Mouse (Mus musculus): ENCODE data around the gene Rec8. TPM values are rescaled to one million over a fixed set of nuclear protein-coding genes. Genes with fewer than 3 reads are reported as not detected.

Gene Rec8
- total RNA-seq, 4 experiments from 2014 or later, result 1.1 to 2.8 (median 1.4) TPM

DNA sequence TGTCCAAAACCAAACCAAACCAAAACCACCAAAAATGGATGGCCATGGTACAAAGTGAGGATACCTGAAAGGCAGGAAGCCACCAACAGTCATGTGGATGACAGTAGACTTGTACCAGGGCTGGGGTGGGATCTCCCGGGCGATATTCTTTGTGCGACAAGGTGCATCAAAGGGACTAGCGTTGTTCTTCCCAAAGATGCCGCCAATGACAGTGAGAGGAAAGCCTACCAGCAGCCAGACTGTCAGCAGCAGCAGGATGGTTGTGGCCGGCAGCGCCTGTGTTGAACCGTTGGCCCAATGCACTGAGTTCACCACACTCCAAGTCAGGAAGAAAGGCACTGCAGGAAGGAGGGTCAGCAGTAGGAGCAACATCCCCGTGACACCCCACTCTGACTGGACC lies 20.0 kb downstream of the Rec8 start, which contains the start of gene Gm49378:
Gm49378 (minus strand) TSS at position 101 of the 400 bp plus-strand sequence.
- DNase-seq (ENCODE audit: low spot score in 2 of 2), result no peak

DNA sequence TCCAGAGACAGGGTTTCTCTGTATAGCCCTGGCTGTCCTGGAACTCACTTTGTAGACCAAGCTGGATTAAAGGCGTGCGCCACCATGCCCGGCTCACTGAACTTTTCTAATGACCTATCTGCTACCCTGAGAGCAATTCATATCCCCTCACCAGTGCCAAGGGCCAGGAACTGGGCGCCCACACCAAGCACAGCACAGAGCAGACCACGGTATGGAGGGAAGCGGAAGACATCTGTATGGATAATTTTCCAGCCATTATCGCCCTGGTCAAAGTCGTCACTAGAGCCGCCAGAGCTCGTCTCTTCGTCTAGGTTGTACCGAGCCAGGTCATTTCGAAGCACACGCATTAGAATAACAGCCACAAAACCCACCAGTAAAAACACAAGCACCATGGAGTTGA lies 23.0 kb downstream of the Rec8 start:
- DNase-seq (ENCODE audit: low spot score in 2 of 2), result no peak

DNA sequence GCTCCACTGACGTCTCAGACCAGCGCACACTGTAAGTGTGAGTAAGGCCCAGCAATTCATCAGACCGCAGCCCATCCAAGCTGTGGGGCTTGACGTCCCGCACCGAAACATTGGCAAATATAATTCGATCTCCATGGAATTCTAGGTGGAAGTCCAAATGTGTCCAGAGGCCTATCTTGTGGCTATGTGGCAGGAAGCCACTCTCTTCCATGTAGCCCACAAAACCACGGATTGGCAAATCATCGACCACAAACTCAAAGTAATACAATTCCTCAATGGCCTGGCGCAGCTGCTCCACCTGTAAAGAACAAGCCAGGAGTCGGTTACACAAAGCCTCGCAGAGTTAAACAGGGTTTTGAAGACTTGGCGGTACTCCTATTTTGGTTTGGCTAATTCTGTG lies 23.5 kb downstream of the Rec8 start:
- DNase-seq (ENCODE audit: low spot score in 2 of 2), result no peak

DNA sequence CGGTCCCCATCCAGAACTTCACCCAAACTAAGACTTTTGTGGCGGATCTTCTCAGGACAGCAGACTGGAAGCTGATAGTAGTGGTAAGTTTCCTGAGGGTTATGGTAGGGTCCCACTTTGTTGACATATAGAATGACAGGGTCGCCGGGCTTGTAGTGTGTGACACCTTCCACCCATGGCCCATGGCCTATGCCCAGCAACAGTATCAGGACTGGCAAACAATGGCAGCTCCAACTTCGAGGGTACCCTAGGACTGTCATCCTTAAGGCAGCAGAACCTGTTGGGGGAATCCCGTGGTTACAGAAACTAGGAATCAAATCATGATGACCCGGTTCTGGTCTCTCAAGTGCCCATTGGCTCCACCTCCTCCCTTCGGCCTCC lies 24.8 kb downstream of the Rec8 start:
- DNase-seq (ENCODE audit: low spot score in 2 of 2), result no peak

- peak; percentile 81 to 87 for DNase-seq (ENCODE audit: low spot score in 2 of 2)
These were observed 25.4 kb downstream of the Rec8 start, which contains the start of gene Tm9sf1 for GRCm38 (mm10) chr14:55643060-55643907. Tm9sf1 (minus strand) TSS chr14:55643806.

DNA sequence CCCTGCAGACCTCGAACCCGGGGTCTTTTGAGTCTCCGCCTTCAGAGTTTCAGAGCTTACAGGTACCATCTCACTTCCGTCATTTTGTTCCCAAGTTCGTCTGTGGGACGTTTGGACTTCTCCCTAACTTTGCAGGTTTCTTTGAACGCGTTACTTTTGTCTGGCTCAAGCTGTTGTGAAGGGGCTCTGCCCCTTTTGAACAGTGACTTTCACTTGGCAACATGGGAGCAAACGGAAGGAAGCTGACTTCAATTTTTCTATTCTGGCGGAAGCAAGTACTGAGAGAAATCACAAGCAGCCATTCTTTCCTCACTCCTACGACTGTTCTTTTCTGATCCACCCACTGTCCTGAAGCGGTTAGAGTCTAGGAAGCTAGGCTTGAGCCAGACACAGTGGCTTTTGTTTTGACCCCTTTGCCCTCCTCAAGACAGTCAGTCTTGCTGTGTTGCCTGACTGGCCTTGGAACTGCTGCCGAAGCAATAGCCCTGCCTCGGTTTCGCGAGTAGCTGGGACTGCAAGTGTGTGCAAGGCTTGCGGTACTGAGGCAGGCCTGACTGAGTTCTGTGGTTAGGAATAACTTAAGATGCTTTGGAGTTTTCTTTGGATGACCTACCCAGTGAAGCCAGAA lies 26.5 kb downstream of the Rec8 start:
- no peak for DNase-seq (ENCODE audit: low spot score in 2 of 2)

DNA sequence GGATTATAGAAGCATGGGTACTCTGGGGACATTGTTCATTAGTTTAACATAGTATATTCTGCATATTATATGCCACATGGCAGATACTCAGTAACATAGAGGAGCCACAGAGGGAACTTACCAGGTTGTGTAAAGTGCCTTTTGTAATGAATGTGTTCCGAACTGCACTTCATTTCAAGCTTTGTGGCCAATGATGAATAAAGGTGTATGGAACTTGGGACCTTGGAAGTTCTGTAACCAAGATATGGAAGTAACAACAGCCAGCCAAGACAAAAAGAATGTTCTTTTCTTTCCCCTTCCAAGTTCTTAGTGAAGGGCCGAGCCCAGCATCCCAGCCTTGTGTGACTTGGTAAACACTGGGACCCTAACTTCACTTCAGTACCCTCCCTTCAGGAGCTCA lies 32.0 kb downstream of the Rec8 start, which contains the start of gene Tssk4:
Tssk4 (plus strand) TSS at position 301 of the 400 bp plus-strand sequence.
- no peak for DNase-seq (ENCODE audit: low spot score in 2 of 2)

DNA sequence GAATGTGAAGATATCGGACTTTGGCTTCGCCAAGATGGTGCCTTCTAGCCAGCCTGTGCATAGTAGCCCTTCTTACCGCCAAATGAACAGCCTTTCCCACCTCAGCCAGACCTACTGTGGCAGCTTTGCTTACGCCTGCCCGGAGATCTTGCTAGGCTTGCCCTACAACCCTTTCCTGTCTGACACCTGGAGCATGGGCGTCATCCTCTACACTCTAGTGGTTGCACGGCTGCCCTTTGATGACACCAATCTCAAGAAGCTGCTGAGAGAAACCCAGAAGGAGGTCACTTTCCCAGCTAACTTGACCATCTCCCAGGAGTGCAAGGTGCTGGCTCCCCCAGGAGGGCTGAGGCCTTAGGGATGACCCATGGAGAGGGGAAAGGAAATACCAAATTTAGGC lies 33.7 kb downstream of the Rec8 start:
- DNase-seq (ENCODE audit: low spot score in 2 of 2), result no peak

GRCm38 (mm10) chr14:55656935-55657334 lies 39.1 kb downstream of the Rec8 start:
- no peak for DNase-seq (ENCODE audit: low spot score in 2 of 2)

DNA sequence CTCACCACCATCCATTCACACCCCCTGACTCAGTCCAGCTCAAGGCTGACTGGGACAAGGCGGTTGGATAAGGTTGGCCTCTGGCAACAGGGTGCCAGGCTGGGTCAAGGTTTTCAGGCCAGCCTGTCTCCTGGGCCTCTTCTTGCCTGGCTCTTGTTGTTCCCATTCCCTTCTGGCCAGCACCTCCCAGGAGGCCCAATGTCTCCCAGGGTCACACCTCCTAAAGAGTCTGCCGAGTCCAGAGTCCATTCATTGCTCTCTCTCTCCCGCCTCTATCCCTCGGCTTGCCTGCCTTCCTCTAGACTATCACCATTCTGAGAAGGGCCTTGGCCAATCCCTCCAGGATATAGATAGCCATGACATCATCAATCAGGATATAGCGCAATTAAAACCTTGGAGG lies 40.2 kb downstream of the Rec8 start:
- no peak for DNase-seq (ENCODE audit: low spot score in 2 of 2)

DNA sequence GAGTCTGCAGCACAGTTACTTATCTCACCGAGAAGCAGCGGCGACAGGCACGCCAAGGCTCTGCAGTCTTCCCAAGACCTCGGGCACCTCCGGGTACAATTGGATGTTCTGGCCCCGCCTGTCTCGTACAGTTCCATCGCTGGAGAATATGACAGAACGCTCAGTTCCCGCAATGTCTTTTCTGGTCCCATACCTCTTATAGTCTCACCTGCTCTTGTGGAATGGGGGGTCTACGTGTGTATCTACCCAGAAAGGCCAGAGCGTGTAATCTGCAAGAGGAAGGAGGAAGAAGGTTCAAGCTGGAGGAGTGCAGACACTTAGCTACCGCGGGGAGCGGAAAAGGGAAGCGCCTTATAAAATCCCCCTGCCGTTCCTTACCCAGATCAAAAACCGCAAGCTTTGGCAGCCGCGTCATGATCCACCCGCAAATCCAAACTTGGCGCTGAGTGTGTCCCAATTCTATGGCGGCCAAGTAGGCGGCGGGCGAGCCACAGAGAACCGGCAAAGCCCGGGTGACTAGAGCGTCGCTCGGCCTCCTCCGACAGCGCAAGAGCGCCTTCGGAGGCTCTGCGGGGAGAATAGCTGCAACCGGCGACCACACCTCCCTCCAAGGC lies 42.2 kb downstream of the Rec8 start, which contains the start of gene Mdp1:
Mdp1 (minus strand) TSS at position 549 of the 614 bp plus-strand sequence.
- peak; percentile 73 to 80 for DNase-seq (ENCODE audit: low spot score in 2 of 2)

- DNase-seq (ENCODE audit: low spot score in 2 of 2), result no peak
These were observed 42.8 kb downstream of the Rec8 start for GRCm38 (mm10) chr14:55660636-55661035.

DNA sequence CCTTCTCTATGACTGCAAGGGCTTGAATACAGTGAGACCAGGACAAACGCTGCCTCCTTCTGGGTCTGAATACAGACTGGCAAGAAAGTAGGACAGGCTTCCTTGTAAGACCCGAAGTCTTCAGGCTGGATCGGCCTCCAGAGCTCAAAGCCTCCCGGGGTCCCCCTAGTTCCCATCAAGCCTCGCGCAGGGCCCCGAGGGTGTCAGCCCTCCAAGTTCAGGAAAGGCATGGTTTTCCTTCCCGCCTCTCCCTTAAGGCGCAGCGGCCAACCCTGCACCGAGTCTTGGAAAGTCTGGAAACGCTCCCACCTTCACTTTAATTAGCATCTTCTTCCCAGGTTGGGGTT lies 53.6 kb downstream of the Rec8 start:
- DNase-seq (ENCODE audit: low spot score in 2 of 2), result no peak

DNA sequence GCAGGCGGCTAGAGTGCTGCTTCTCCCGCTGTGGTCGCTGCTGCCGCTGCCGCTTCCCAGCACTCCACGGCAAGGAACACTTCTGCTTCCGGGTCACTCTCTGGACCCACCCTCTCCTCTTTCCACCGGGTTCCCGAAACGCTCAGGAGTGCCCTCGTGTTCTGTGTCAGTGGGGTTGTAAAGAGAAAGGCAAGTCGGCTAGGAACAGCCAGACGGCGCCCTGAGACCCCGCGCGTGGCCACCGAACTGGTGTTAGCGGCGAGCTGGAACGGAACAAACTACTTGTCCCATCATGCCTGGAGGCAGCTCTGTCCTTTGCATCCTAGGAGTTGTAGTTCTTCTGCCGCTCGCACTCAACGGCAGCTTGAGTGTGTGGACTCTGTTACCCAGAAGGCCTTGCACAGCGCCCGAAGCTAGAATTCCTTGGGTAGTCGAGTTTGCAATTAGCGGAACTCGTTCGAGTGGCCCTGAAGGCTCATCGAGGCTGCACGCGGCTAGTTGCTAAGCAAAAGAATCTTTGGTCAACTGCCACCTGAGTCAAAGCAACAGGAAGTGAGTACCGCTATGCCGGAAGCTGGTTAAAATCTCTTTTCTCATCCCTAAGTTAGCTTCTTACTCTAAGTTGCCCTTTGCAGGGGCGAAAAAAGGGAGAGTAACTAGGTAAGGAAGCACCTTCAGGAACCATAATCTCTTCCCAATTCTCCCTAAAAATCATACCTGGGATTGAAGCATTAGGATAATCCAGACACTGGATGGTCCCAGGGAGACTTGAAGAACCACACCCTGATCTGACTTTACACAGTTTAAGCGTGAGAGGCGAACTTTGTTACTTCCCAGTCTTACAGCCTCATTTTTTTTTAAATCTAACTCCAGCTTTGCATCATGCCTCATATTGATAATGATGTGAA lies 54.2 kb downstream of the Rec8 start, which contains the start of the genes Gmpr2 and Nedd8:
Gmpr2 (plus strand) TSS at position 109 of the 908 bp plus-strand sequence.
Nedd8 (minus strand) TSS at position 292 of the 908 bp plus-strand sequence.
- DNase-seq (ENCODE audit: low spot score in 2 of 2), result peak; percentile 95

- no peak for DNase-seq (ENCODE audit: low spot score in 2 of 2)
These were observed 54.9 kb downstream of the Rec8 start for GRCm38 (mm10) chr14:55672741-55673060.

Other genes starting within 250 kb of the Rec8 start
- 10 to 100 TPM; 20.2 to 27.2 (median 23.1) TPM for gene Dhrs4, start 139.3 kb upstream of the Rec8 start, total RNA-seq (2022)
- 10 to 100 TPM; 56.8 to 82.2 (median 62.5) TPM for gene Carmil3, start 127.4 kb upstream of the Rec8 start, total RNA-seq (2022)
- gene Cpne6, start 107.6 kb upstream of the Rec8 start, total RNA-seq (2022), result 100 to 1,000 TPM; 607 to 653 (median 629) TPM
- gene Nrl, start 93.1 kb upstream of the Rec8 start, total RNA-seq (2022), result 1 to 10 TPM; 1.5 to 3.6 (median 2.1) TPM
- gene Pck2, start 77.8 kb upstream of the Rec8 start, total RNA-seq (2022), result 10 to 100 TPM; 43.4 to 61.5 (median 50.3) TPM
- gene Dcaf11, start 58.0 kb upstream of the Rec8 start, total RNA-seq (2022), result 10 to 100 TPM; 74.0 to 93.1 (median 82.3) TPM
- 1 to 10 TPM in 2 of 4 experiments, under 1 TPM in 1, not detected in 1; 0.94 to 2.0 (median 1.4) TPM for gene A730061H03Rik, start 57.6 kb upstream of the Rec8 start, total RNA-seq (2022)
- not detected for gene Fitm1, start 42.4 kb upstream of the Rec8 start, total RNA-seq (2022)
- gene Psme1, start 39.9 kb upstream of the Rec8 start, total RNA-seq (2022), result 10 to 100 TPM; 57.9 to 75.0 (median 67.3) TPM
- 10 to 100 TPM; 48.3 to 57.7 (median 53.8) TPM for gene Emc9, start 32.7 kb upstream of the Rec8 start, total RNA-seq (2022)
- gene Psme2, start 26.9 kb upstream of the Rec8 start, total RNA-seq (2022), result 10 to 100 TPM; 57.2 to 74.4 (median 69.8) TPM
- gene Rnf31, start 26.3 kb upstream of the Rec8 start, total RNA-seq (2022), result 10 to 100 TPM; 36.5 to 56.0 (median 45.5) TPM
- gene Irf9, start 14.5 kb upstream of the Rec8 start, total RNA-seq (2022), result 10 to 100 TPM; 15.4 to 19.1 (median 17.9) TPM
- 100 to 1,000 TPM; 121 to 153 (median 140) TPM for gene Ipo4, start 17.9 kb downstream of the Rec8 start, total RNA-seq (2022)
- gene Gm49378, start 19.9 kb downstream of the Rec8 start, total RNA-seq (2022), result 1 to 10 TPM; 4.2 to 7.5 (median 5.5) TPM
- 10 to 100 TPM; 40.6 to 49.6 (median 44.7) TPM for gene Tm9sf1, start 25.8 kb downstream of the Rec8 start, total RNA-seq (2022)
- 1 to 10 TPM; 1.2 to 1.9 (median 1.7) TPM for gene Tssk4, start 32.1 kb downstream of the Rec8 start, total RNA-seq (2022)
- gene Mdp1, start 42.5 kb downstream of the Rec8 start, total RNA-seq (2022), result 10 to 100 TPM; 47.1 to 51.1 (median 49.6) TPM
- 10 to 100 TPM; 25.2 to 31.1 (median 28.6) TPM for gene Gmpr2, start 53.9 kb downstream of the Rec8 start, total RNA-seq (2022)
- 100 to 1,000 TPM; 290 to 309 (median 300) TPM for gene Nedd8, start 54.1 kb downstream of the Rec8 start, total RNA-seq (2022)
- 10 to 100 TPM; 12.2 to 20.8 (median 16.0) TPM for gene Tinf2, start 63.8 kb downstream of the Rec8 start, total RNA-seq (2022)
- gene Tgm1, start 95.9 kb downstream of the Rec8 start, total RNA-seq (2022), result 1 to 10 TPM in 2 of 4 experiments, not detected in 2; 5.4 to 8.2 TPM
- 10 to 100 TPM; 42.8 to 53.5 (median 44.8) TPM for gene Rabggta, start 104.2 kb downstream of the Rec8 start, total RNA-seq (2022)
- gene Dhrs1, start 127.7 kb downstream of the Rec8 start, total RNA-seq (2022), result 100 to 1,000 TPM in 3 of 4 experiments, 10 to 100 TPM in 1; 86.6 to 148 (median 116) TPM
- gene Nop9, start 127.7 kb downstream of the Rec8 start, total RNA-seq (2022), result 10 to 100 TPM; 11.8 to 14.0 (median 13.1) TPM
- gene Cideb, start 140.4 kb downstream of the Rec8 start, total RNA-seq (2022), result 1 to 10 TPM; 1.4 to 3.0 (median 1.7) TPM
- gene Ltb4r2, start 143.4 kb downstream of the Rec8 start, total RNA-seq (2022), result under 1 TPM in 3 of 4 experiments, not detected in 1; 0.16 to 0.23 (median 0.22) TPM
- gene Ltb4r1, start 147.9 kb downstream of the Rec8 start, total RNA-seq (2022), result under 1 TPM in 1 of 4 experiments, not detected in 3; 0.32 TPM
- 1 to 10 TPM; 3.4 to 6.8 (median 4.8) TPM for gene Adcy4, start 166.1 kb downstream of the Rec8 start, total RNA-seq (2022)
- 1 to 10 TPM in 1 of 4 experiments, under 1 TPM in 2, not detected in 1; 0.95 to 3.4 (median 0.99) TPM for gene Ripk3, start 170.8 kb downstream of the Rec8 start, total RNA-seq (2022)
- gene Nfatc4, start 205.1 kb downstream of the Rec8 start, total RNA-seq (2022), result 1 to 10 TPM; 1.4 to 2.0 (median 1.7) TPM
- 10 to 100 TPM in 2 of 4 experiments, 1 to 10 TPM in 2; 6.4 to 10.9 (median 9.3) TPM for gene Nynrin, start 236.0 kb downstream of the Rec8 start, total RNA-seq (2022)

Measured in layer of hippocampus, adult 8-10 months (tissue).